Mouse (Mus musculus): ENCODE measurements at regions not wholly inside any gene's neighbourhood (a gene's known extent, or its start where the extent isn't known, plus 50 kb on each side); places are given as distances from the start of the nearest gene placed in this dataset.

DNA sequence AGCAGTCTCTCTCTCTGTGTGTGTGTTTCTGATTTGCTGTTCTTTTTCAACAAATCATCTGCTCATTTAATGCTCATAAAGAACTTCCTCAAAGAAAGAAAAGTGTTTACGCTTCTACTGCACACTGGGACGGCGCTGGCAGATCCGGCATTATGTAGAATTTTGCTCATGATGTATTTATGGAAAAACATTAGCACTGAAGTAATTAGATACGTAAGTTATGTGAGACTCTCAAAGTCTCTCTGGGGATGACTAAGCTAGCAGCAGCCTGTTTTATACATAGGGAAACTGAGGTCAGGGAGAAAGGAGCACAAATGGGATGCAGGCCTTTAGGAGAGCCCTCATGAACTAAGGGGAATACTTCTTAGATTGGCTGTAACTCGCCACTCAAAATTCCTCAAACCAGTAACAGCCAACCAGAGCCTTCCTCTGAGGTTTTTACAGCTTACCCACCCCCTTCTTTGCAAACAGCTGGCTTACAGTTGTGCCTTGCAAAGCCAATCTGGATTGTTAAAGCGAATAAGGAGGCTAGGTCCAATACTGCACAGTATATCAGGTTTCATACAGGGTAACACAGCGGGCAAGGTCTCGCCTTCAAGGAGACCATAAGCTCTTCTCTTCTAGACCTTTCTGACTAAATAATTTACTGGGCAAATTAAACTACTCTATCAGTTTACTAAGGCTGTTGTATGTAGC lies 81.8 kb downstream of the Cdca7 start:
- no peaks in the 10 kb centered on the region for H3K36me3 ChIP-seq (replicated peaks in 1 of 2; ENCODE audit: control insufficient read depth in 1 of 2, insufficient read depth in 1 of 2, low read length in 1 of 2)
- no peak for DNase-seq (ENCODE audit: extremely low read depth)
- H3K4me3 ChIP-seq (replicated peaks in 1 of 3; ENCODE audit: low read depth in 2 of 3, low read length in 2 of 3, poor library complexity in 1 of 3): no peak overlapping the region
- H3K9me3 ChIP-seq (replicated peaks; ENCODE audit: low read length): peaks cover 2% of the 10 kb centered on the region
- no peak overlapping the region for H3K27ac ChIP-seq (ENCODE audit: insufficient read depth, low read depth)
- in situ Hi-C loops (cut with MboI; ENCODE audit: low pct_ligation_motif_present, low pct_unique_long_range_greater_than_20kb, low sequenced_read_pairs) (no loop called here), dilution Hi-C loops (cut with MboI; ENCODE audit: extremely low pct_ligation_motif_present, extremely low pct_unique_long_range_greater_than_20kb, low sequenced_read_pairs) (no loop called here)
- TF ChIP-seq MYC (IDR thresholded peaks at IDR 0.05; ENCODE audit: low read depth, low read length): no peak
- no peak for TF ChIP-seq ZNF384 (IDR thresholded peaks at IDR 0.05; ENCODE audit: low read depth, low read length)
- no peak for TF ChIP-seq SMC3 (IDR thresholded peaks at IDR 0.05; ENCODE audit: low read depth, low read length)
- H3K4me1 ChIP-seq (ENCODE audit: control insufficient read depth in 1 of 2, insufficient read depth in 2 of 2): no peaks in the 10 kb centered on the region
- no peaks in the 10 kb centered on the region for H3K79me2 ChIP-seq (replicated peaks; ENCODE audit: control insufficient read depth, extremely low read depth, insufficient read depth, poor library complexity, severe bottlenecking)
- no peak overlapping the region for H3K9ac ChIP-seq (ENCODE audit: insufficient read depth, low read depth)
- peaks cover 14% of the 10 kb centered on the region for H3K27me3 ChIP-seq (replicated peaks)
- no peak overlapping the region for H3K4me2 ChIP-seq (ENCODE audit: insufficient read depth, low read depth, poor library complexity, severe bottlenecking)

- no peak for DNase-seq (ENCODE audit: extremely low read depth)
- Histone ChIP-seq H3K4me3 (replicated peaks in 1 of 3; ENCODE audit: low read depth in 2 of 3, low read length in 2 of 3, poor library complexity in 1 of 3) (no peak overlapping the region), H3K79me2 (replicated peaks; ENCODE audit: control insufficient read depth, extremely low read depth, insufficient read depth, poor library complexity, severe bottlenecking) (no peaks in the 10 kb centered on the region), H3K27me3 (replicated peaks) (peaks cover 15% of the 10 kb centered on the region), H3K4me2 (ENCODE audit: insufficient read depth, low read depth, poor library complexity, severe bottlenecking) (no peak overlapping the region), H3K27ac (ENCODE audit: insufficient read depth, low read depth) (no peak overlapping the region), H3K36me3 (replicated peaks in 1 of 2; ENCODE audit: control insufficient read depth in 1 of 2, insufficient read depth in 1 of 2, low read length in 1 of 2) (no peaks in the 10 kb centered on the region), H3K4me1 (ENCODE audit: control insufficient read depth in 1 of 2, insufficient read depth in 2 of 2) (no peaks in the 10 kb centered on the region), H3K9ac (ENCODE audit: insufficient read depth, low read depth) (no peak overlapping the region), H3K9me3 (replicated peaks; ENCODE audit: low read length) (no peaks in the 10 kb centered on the region)
- dilution Hi-C loops (cut with MboI; ENCODE audit: extremely low pct_ligation_motif_present, extremely low pct_unique_long_range_greater_than_20kb, low sequenced_read_pairs): no loop called here
- in situ Hi-C loops (cut with MboI; ENCODE audit: low pct_ligation_motif_present, low pct_unique_long_range_greater_than_20kb, low sequenced_read_pairs): no loop called here
- TF ChIP-seq RCOR1 (conservative IDR thresholded peaks at IDR 0.05; ENCODE audit: low read depth, low read length): no peak
- TF ChIP-seq MAX (IDR thresholded peaks at IDR 0.05; ENCODE audit: low read length): no peak
- no peak for TF ChIP-seq USF1 (IDR thresholded peaks at IDR 0.05; ENCODE audit: low read depth, low read length)
- TF ChIP-seq MEF2A (IDR thresholded peaks at IDR 0.05; ENCODE audit: borderline replicate concordance, low read depth, low read length): no peak
- no peak for TF ChIP-seq ZNF384 (IDR thresholded peaks at IDR 0.05; ENCODE audit: low read depth, low read length)
- TF ChIP-seq POLR2AphosphoS2 (IDR thresholded peaks at IDR 0.05; ENCODE audit: low read depth, low read length): no peak
- no peak for TF ChIP-seq MXI1 (IDR thresholded peaks at IDR 0.05; ENCODE audit: low read depth, low read length)
- no peak for TF ChIP-seq ZKSCAN1 (IDR thresholded peaks at IDR 0.05; ENCODE audit: borderline replicate concordance, low read depth, low read length)
- no peak for TF ChIP-seq POLR2A (IDR thresholded peaks at IDR 0.05; ENCODE audit: low read depth, low read length)
These were observed 85.4 kb downstream of the Cdca7 start for GRCm38 (mm10) chr2:72561383-72561782.

- in situ Hi-C loops (cut with MboI; ENCODE audit: low pct_ligation_motif_present, low pct_unique_long_range_greater_than_20kb, low sequenced_read_pairs): no loop called here
- Histone ChIP-seq H3K9me3 (replicated peaks; ENCODE audit: low read length) (no peaks in the 10 kb centered on the region), H3K27me3 (replicated peaks) (no peaks in the 10 kb centered on the region), H3K79me2 (replicated peaks; ENCODE audit: control insufficient read depth, extremely low read depth, insufficient read depth, poor library complexity, severe bottlenecking) (no peaks in the 10 kb centered on the region), H3K27ac (ENCODE audit: insufficient read depth, low read depth) (no peak overlapping the region), H3K36me3 (replicated peaks in 1 of 2; ENCODE audit: control insufficient read depth in 1 of 2, insufficient read depth in 1 of 2, low read length in 1 of 2) (no peaks in the 10 kb centered on the region), H3K9ac (ENCODE audit: insufficient read depth, low read depth) (no peak overlapping the region), H3K4me1 (ENCODE audit: control insufficient read depth in 1 of 2, insufficient read depth in 2 of 2) (no peaks in the 10 kb centered on the region), H3K4me2 (ENCODE audit: insufficient read depth, low read depth, poor library complexity, severe bottlenecking) (no peak overlapping the region), H3K4me3 (replicated peaks in 1 of 3; ENCODE audit: low read depth in 2 of 3, low read length in 2 of 3, poor library complexity in 1 of 3) (no peak overlapping the region)
- DNase-seq (ENCODE audit: extremely low read depth): no peak
- dilution Hi-C loops (cut with MboI; ENCODE audit: extremely low pct_ligation_motif_present, extremely low pct_unique_long_range_greater_than_20kb, low sequenced_read_pairs): no loop called here
- no peak for TF ChIP-seq USF2 (conservative IDR thresholded peaks at IDR 0.05; ENCODE audit: low read depth, low read length)
- TF ChIP-seq GABPA (IDR thresholded peaks at IDR 0.05; ENCODE audit: insufficient replicate concordance, low read depth, low read length): no peak
- TF ChIP-seq HCFC1 (IDR thresholded peaks at IDR 0.05; ENCODE audit: low read depth, low read length): no peak
- no peak for TF ChIP-seq CTCF (conservative IDR thresholded peaks at IDR 0.05 in 1 of 2, IDR thresholded peaks at IDR 0.05 in 1 of 2; ENCODE audit: low read depth in 2 of 2, low read length in 2 of 2)
- TF ChIP-seq ZC3H11A (IDR thresholded peaks at IDR 0.05; ENCODE audit: low read depth, low read length): no peak
- no peak for TF ChIP-seq TBP (conservative IDR thresholded peaks at IDR 0.05; ENCODE audit: low read depth, low read length)
- TF ChIP-seq USF1 (IDR thresholded peaks at IDR 0.05; ENCODE audit: low read depth, low read length): no peak
- TF ChIP-seq MAX (IDR thresholded peaks at IDR 0.05; ENCODE audit: low read length): no peak
- no peak for TF ChIP-seq MEF2A (IDR thresholded peaks at IDR 0.05; ENCODE audit: borderline replicate concordance, low read depth, low read length)
- no peak for TF ChIP-seq IRF4 (IDR thresholded peaks at IDR 0.05; ENCODE audit: low read depth, low read length)
- TF ChIP-seq MAFK (IDR thresholded peaks at IDR 0.05; ENCODE audit: insufficient replicate concordance, low read length): no peak
- TF ChIP-seq MYC (IDR thresholded peaks at IDR 0.05; ENCODE audit: low read depth, low read length): no peak
- TF ChIP-seq SMC3 (IDR thresholded peaks at IDR 0.05; ENCODE audit: low read depth, low read length): no peak
- TF ChIP-seq NRF1 (IDR thresholded peaks at IDR 0.05; ENCODE audit: low read depth, low read length): no peak
- TF ChIP-seq MAZ (IDR thresholded peaks at IDR 0.05; ENCODE audit: low read depth, low read length): no peak
- no peak for TF ChIP-seq UBTF (IDR thresholded peaks at IDR 0.05; ENCODE audit: low read depth, low read length)
- TF ChIP-seq CHD2 (IDR thresholded peaks at IDR 0.05; ENCODE audit: low read length): no peak
- no peak for TF ChIP-seq EP300 (IDR thresholded peaks at IDR 0.05; ENCODE audit: low read length)
These were observed 102.4 kb downstream of the Cdca7 start for GRCm38 (mm10) chr2:72578322-72578721.
